Mouse (Mus musculus) spleen, postnatal 14 days (tissue): ENCODE data around the gene Rpf1.

Source experiments
- DNase-seq, 2 experiments: peaks; one replicate each; pipeline ENCODE4 v3.0.0; 2021 to 2022; ENCODE audit warnings: low spot score in 2 of 2

Rpf1 gene

GRCm38 (mm10) chr3:146500003-146500809 is 21.0 kb downstream of the Rpf1 start:
- DNase-seq, result peak; percentile 44 to 55

GRCm38 (mm10) chr3:146499431-146500002 is 21.7 kb downstream of the Rpf1 start, which contains the start of the genes Spata1 and Gng5:
Spata1 (minus strand) TSS chr3:146499753.
Gng5 (plus strand) TSS chr3:146499807.
- peak; percentile 79 to 83 for DNase-seq

- no peak for DNase-seq
Measured at GRCm38 (mm10) chr3:146498989-146499388, 22.2 kb downstream of the Rpf1 start.

GRCm38 (mm10) chr3:146494941-146495340 is 26.3 kb downstream of the Rpf1 start:
- DNase-seq, result no peak

GRCm38 (mm10) chr3:146486464-146486863 is 34.8 kb downstream of the Rpf1 start:
- DNase-seq, result no peak

GRCm38 (mm10) chr3:146482044-146482443 is 39.2 kb downstream of the Rpf1 start:
- DNase-seq, result no peak

GRCm38 (mm10) chr3:146474428-146474827 is 46.8 kb downstream of the Rpf1 start:
- no peak for DNase-seq

GRCm38 (mm10) chr3:146473741-146474140 is 47.5 kb downstream of the Rpf1 start:
- DNase-seq, result no peak

- no peak for DNase-seq
Measured at GRCm38 (mm10) chr3:146472657-146473056, 48.6 kb downstream of the Rpf1 start.

- DNase-seq, result no peak
Measured at GRCm38 (mm10) chr3:146469226-146469625, 52.0 kb downstream of the Rpf1 start.

GRCm38 (mm10) chr3:146462939-146463338 is 58.3 kb downstream of the Rpf1 start:
- DNase-seq, result no peak
